Mouse (Mus musculus) lung, embryonic 15.5 days (tissue): ENCODE data around the gene Bbox1. TPM values are rescaled to one million over a fixed set of nuclear protein-coding genes. Genes with fewer than 3 reads are reported as not detected.
A peak's percentile ranks its signal among the peaks of the same experiment; 100 is the strongest.

ENCODE experiments used
- ATAC-seq: fragments of 200-750 bp; cut with Nextera tagmentation; 2 replicates; pipeline ENCODE4 v1.8.0; 2017; ENCODE audit warnings: moderate number of reproducible peaks, borderline replicate concordance; ENCODE audit not compliant: low FRiP score, low TSS enrichment; ENCODE audit errors: extremely low read depth
- H3K27ac ChIP-seq: fragments of 300-500 bp; sonication (generic); 2 replicates; pipeline ENCODE4 v1.5.1; 2015; ENCODE audit warnings: moderate library complexity, mild to moderate bottlenecking, inconsistent platforms
- H3K27me3 ChIP-seq: fragments of 300-500 bp; sonication (generic); 2 replicates; pipeline ENCODE4 v1.6.1; 2015; ENCODE audit warnings: inconsistent platforms
- H3K36me3 ChIP-seq: fragments of 300-500 bp; sonication (generic); 2 replicates; pipeline ENCODE4 v1.6.1; 2015; ENCODE audit warnings: inconsistent platforms
- H3K4me1 ChIP-seq: fragments of 300-500 bp; sonication (generic); 2 replicates; pipeline ENCODE4 v1.6.1; 2015; ENCODE audit warnings: inconsistent platforms
- H3K4me2 ChIP-seq: fragments of 300-500 bp; sonication (generic); 2 replicates; pipeline ENCODE4 v1.6.1; 2015; ENCODE audit warnings: inconsistent platforms, mild to moderate bottlenecking, moderate library complexity
- H3K4me3 ChIP-seq: fragments of 300-500 bp; sonication (generic); 2 replicates; pipeline ENCODE4 v1.5.1; 2015; ENCODE audit warnings: mild to moderate bottlenecking, inconsistent platforms
- H3K9ac ChIP-seq: fragments of 300-500 bp; sonication (generic); 2 replicates; pipeline ENCODE4 v1.6.1; 2015; ENCODE audit warnings: inconsistent platforms
- H3K9me3 ChIP-seq: fragments of 300-500 bp; sonication (generic); 2 replicates; pipeline ENCODE4 v1.6.1; 2016; ENCODE audit warnings: inconsistent platforms
- WGBS: fragments of 180-500 bp; shearing (Covaris S2); methylation state at CpG from one replicate; pipeline ENCODE4 v1.1.7; 2015; 5-methylcytosine and 5-hydroxymethylcytosine counted together
- polyA plus RNA-seq: library from polyadenylated mRNA; unstranded; fragments of >200 nt; fragmentation: Nextera tagmentation; extraction: Ambion mirVana; gene quantifications from 2 replicates; pipeline ENCODE4 v1.2.1, GENCODE M21; 2015

Bbox1 gene
- polyA plus RNA-seq, 1 experiment from 2014 or later = 0.25 TPM

DNA sequence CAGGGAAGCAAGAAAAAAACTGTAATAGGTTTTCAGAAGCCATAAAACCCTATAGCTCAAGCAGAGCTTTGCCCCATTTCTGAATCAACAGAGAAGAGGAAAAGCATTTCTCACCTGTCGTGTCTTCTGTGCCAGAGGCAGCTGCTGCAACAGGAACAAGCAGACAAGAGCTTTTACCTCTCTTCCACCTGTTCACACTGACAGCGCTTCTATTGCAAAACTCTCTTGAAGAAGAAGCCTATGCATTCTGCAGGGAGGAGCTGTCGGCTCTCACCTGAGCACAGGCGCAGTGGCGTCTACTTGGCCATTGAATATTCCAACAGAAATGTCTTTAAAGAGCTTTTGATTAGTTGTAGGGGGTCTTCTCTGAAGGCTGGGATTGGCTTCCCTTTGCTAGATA, 286 bp downstream of the Bbox1 start:
- no peaks in the 10 kb centered on the region for H3K4me1 ChIP-seq
- no peak overlapping the region for H3K4me3 ChIP-seq
- no peaks in the 10 kb centered on the region for H3K9me3 ChIP-seq
- no peak overlapping the region for H3K4me2 ChIP-seq
- no peak overlapping the region for H3K27ac ChIP-seq
- no peaks in the 10 kb centered on the region for H3K27me3 ChIP-seq
- WGBS = 93% methylated on average over 5 of the region's 5 CpGs
- ATAC-seq = no peak
- H3K36me3 ChIP-seq = no peaks in the 10 kb centered on the region
- no peak overlapping the region for H3K9ac ChIP-seq

DNA sequence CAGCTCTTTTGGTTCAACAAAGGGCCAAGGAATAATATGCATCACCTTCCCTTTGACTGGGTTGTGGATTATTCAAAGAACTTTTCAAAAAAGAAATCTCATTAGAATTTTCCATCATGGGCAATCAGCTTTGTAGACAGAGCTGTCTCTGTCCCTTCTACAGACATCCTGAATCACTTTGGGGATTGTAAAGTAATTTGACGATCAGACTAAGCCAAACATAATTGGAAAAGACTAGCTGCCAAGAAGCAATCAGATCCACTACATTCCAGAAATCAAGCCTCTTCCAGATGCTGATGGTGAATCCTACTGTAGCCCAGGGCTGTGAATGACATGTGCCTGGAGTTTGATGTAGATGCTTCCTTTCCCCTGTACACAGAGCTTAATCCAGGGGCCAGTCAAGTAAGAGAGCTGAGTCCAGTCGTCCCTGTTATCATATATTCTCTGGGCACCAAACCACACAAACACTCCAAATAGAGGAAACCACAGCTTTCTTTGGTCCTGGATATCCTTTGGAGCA, 995 bp downstream of the Bbox1 start:
- WGBS = 33% methylated on average over 2 of the region's 2 CpGs
- Histone ChIP-seq H3K4me2 (no peak overlapping the region), H3K4me3 (no peak overlapping the region), H3K9ac (no peak overlapping the region), H3K27me3 (no peaks in the 10 kb centered on the region), H3K36me3 (no peaks in the 10 kb centered on the region), H3K9me3 (no peaks in the 10 kb centered on the region), H3K27ac (no peak overlapping the region), H3K4me1 (no peaks in the 10 kb centered on the region)
- no peak for ATAC-seq

DNA sequence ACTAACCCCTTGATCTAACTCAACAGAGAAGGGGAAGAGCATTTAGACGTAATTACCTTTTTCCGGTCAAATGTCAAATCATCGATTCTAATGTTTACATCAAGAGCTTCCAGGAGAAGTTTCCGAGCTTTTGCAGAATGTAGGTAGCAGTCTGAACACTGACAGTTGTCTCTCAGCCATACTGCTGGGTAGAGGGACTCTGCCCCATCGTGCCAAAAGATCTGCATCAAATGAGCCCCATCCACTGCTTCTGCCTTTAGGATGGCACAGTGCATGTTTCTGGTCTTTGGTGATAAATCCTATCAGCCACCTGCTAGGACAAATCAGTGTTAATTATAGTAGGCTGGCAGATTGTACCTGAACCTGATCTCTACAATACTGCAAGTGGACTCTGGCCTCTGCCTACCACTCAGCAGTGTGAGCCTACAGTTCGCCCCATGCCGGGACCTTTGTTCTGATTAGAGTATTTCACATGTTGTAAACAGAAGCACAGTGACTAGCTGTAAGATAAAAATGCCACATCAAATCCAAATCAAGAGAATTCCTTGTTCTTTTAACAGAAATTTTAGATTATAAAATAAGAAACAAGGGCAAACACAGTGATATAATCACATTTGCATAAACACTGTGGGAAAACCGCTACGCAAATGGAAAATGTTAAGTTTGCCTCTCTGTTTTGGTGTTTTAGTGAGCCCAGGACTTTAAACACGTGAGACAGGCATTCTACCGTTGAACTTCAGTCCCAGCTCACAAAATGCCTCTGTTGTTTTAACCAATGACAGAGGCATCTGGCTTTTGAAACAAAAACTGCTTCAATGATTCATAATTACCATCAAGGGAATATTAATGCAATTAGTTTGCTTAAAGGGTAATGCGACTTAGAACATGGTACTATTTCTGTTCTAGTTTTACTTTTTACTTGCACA, 8.7 kb downstream of the Bbox1 start:
- Histone ChIP-seq H3K4me2 (no peak overlapping the region), H3K27ac (no peak overlapping the region), H3K9ac (no peak overlapping the region), H3K4me3 (no peak overlapping the region), H3K27me3 (no peaks in the 10 kb centered on the region), H3K9me3 (no peaks in the 10 kb centered on the region), H3K4me1 (peaks cover 6% of the 10 kb centered on the region; the same call in 1 of the 2 replicates), H3K36me3 (no peaks in the 10 kb centered on the region)
- 69% methylated on average over 12 of the region's 12 CpGs for WGBS
- no peak for ATAC-seq

DNA sequence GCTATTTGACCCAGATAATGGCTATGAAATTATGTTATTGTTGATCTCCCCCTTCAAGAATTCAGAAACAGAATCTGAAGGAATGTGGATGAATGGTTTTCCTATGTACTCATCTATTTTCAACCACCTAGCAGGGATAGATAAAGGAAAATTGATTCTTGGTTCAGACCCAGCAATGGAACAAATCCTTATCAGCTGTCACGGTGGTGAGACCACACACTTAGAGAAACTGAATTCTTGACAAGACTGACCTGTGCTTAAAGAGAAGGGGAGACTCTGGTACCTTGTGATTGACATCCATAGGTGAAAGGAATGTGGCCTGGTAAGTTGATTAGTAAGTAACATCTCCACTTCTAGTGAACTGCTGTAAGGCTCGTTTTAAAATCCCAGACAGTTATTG, 12.1 kb downstream of the Bbox1 start:
- no peaks in the 10 kb centered on the region for H3K27me3 ChIP-seq
- no peak overlapping the region for H3K4me2 ChIP-seq
- ATAC-seq = no peak
- no peak overlapping the region for H3K9ac ChIP-seq
- no peak overlapping the region for H3K4me3 ChIP-seq
- peaks cover 6% of the 10 kb centered on the region; the same call in 1 of the 2 replicates for H3K4me1 ChIP-seq
- no peak overlapping the region for H3K27ac ChIP-seq
- H3K9me3 ChIP-seq = no peaks in the 10 kb centered on the region
- H3K36me3 ChIP-seq = no peaks in the 10 kb centered on the region
- WGBS = 9% methylated on average over 2 of the region's 2 CpGs

- Histone ChIP-seq H3K9ac (no peak overlapping the region), H3K36me3 (no peaks in the 10 kb centered on the region), H3K4me2 (no peak overlapping the region), H3K9me3 (no peaks in the 10 kb centered on the region), H3K4me3 (no peak overlapping the region), H3K27ac (no peak overlapping the region), H3K4me1 (peaks cover 6% of the 10 kb centered on the region; the same call in 1 of the 2 replicates), H3K27me3 (no peaks in the 10 kb centered on the region)
- no peak for ATAC-seq
- 49% methylated on average over 3 of the region's 3 CpGs for WGBS
These were observed 13.0 kb downstream of the Bbox1 start for GRCm38 (mm10) chr2:110301314-110301713.

DNA sequence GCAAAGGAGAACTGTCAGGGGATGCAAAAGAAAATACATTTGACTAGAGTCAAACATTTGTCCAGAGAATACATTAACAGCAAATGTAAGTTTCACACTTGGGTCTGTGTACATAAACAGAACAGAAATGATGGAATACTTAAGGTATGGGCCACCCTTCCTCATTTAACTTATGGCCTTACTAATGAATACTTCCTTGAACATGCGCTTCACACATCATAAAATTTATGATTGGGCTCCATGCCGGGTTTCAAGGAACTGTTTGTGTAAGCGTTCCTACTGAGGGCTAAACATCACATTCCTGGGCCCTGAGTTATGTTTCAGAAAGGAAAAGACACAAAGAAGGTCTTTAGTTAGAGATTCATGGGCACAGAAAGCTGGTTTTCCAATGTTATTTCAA, 19.4 kb downstream of the Bbox1 start:
- no peak overlapping the region for H3K9ac ChIP-seq
- no peak overlapping the region for H3K4me3 ChIP-seq
- WGBS = 26% methylated on average over 3 of the region's 3 CpGs
- peak; percentile 93 for ATAC-seq
- peaks cover 16% of the 10 kb centered on the region; the same call in 1 of the 2 replicates for H3K4me1 ChIP-seq
- no peaks in the 10 kb centered on the region for H3K36me3 ChIP-seq
- H3K9me3 ChIP-seq = no peaks in the 10 kb centered on the region
- H3K27ac ChIP-seq = peak overlapping the region; percentile 55
- no peak overlapping the region for H3K4me2 ChIP-seq
- H3K27me3 ChIP-seq = no peaks in the 10 kb centered on the region

GRCm38 (mm10) chr2:110287959-110288358, 26.4 kb downstream of the Bbox1 start:
- 72% methylated on average over 1 of the region's 1 CpGs for WGBS
- Histone ChIP-seq H3K27me3 (no peaks in the 10 kb centered on the region), H3K36me3 (no peaks in the 10 kb centered on the region), H3K4me1 (peaks cover 7% of the 10 kb centered on the region; the same call in 1 of the 2 replicates), H3K9me3 (no peaks in the 10 kb centered on the region), H3K27ac (peak overlapping the region; percentile 45), H3K4me2 (no peak overlapping the region), H3K9ac (no peak overlapping the region), H3K4me3 (no peak overlapping the region)
- ATAC-seq = no peak

DNA sequence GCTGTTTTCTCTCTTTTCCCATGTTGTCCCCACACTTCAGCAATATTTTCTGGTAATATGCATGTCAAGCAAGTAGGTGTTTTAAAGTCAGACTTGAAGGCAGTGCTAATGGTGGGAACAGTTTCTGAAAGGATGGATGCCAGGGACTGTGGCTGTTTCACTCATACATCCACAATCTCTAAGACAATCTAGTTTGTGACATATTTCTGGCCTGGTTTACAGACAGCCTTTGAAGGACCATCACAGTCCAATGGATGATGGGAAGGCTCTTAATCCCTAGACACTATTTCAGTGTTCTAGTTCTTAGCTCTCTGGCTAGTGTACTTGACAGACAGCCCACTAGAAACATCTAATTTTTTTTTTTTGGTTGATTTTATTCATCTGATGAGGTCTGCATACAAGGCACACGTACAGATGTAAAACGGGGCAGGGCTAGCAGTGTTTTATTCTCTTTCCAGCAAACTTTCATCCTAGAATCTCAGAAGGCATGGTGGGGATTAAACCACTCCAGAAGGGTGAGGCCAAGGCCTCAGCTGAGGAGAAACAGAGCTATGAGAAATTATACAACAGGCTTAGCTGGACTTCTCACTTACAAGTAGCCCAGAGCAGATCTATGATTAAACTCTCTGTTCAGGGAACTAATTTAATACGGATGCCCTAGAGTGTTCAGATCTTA, 28.4 kb downstream of the Bbox1 start:
- 50% methylated on average over 3 of the region's 3 CpGs for WGBS
- no peak overlapping the region for H3K9ac ChIP-seq

DNA sequence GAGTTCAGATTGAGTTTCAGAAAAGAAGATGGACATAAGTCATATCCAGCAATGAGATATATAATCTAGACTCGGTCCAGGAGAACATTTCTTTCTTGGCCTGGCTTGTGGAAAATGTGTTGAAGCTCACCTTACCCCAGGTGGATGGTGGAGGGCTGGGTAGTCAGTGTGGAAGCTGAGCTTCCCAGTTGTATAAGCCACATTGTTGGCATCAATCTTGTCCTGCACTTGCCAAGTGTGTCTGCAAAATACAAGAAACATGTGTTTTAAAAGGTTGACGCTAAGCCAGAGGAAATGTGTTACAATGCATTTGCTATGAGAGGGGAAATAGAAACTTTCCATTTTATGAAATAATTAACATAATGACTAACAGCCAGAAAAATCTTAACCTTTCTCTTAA, 38.9 kb downstream of the Bbox1 start:
- Histone ChIP-seq H3K4me2 (no peak overlapping the region), H3K27me3 (no peaks in the 10 kb centered on the region), H3K9ac (no peak overlapping the region), H3K36me3 (no peaks in the 10 kb centered on the region), H3K27ac (0 out of 2 replicates have a peak overlapping the region, but pooled peaks have one; percentile 12), H3K4me3 (no peak overlapping the region), H3K4me1 (0 out of 2 replicates have a peak, but pooled peaks cover 3% of the 10 kb centered on the region), H3K9me3 (no peaks in the 10 kb centered on the region)
- WGBS = 57% methylated on average over 2 of the region's 2 CpGs
- ATAC-seq = no peak

More for the DNA sequence above, 28.4 kb downstream of the Bbox1 start:
- Histone ChIP-seq H3K9me3 (no peaks in the 10 kb centered on the region), H3K27ac (peak overlapping the region; percentile 49; the same call in 1 of the 2 replicates), H3K4me1 (peaks cover 3% of the 10 kb centered on the region; the same call in 1 of the 2 replicates), H3K4me2 (no peak overlapping the region), H3K4me3 (no peak overlapping the region), H3K27me3 (no peaks in the 10 kb centered on the region), H3K36me3 (no peaks in the 10 kb centered on the region)
- ATAC-seq = peak; percentile 70; the same call in 1 of the 2 replicates

DNA sequence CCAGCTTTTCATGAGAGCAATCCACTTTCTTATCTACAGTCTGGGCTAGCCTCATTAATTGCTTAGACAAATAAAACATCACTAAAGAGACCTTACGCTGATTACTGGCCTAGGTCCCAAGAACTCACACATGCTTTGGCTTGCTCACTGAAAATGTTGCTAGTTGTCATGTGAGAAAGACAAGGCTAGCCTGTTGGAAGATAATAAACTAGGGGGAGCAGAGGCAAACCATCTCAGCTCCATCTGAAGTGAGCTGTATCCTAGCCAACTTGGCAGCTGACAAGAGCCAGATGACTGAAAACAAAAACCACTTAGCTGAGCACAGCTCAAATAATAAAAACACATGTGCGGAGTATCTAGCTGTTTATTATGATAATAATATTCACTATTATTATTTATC, 40.2 kb downstream of the Bbox1 start:
- Histone ChIP-seq H3K9me3 (no peaks in the 10 kb centered on the region), H3K27ac (peak overlapping the region; percentile 50; the same call in 1 of the 2 replicates)
- WGBS = 27% methylated on average over 2 of the region's 2 CpGs

GRCm38 (mm10) chr2:110269281-110269680, 45.1 kb downstream of the Bbox1 start:
- Histone ChIP-seq H3K4me1 (0 out of 2 replicates have a peak, but pooled peaks cover 2% of the 10 kb centered on the region), H3K36me3 (no peaks in the 10 kb centered on the region), H3K27ac (no peak overlapping the region), H3K27me3 (no peaks in the 10 kb centered on the region), H3K4me3 (no peak overlapping the region), H3K4me2 (no peak overlapping the region), H3K9ac (no peak overlapping the region), H3K9me3 (no peaks in the 10 kb centered on the region)
- peak; percentile 83 for ATAC-seq
- 50% methylated on average over 3 of the region's 3 CpGs for WGBS

More for the DNA sequence above, 40.2 kb downstream of the Bbox1 start:
- no peak overlapping the region for H3K4me3 ChIP-seq
- peak; percentile 95 for ATAC-seq
- H3K9ac ChIP-seq = no peak overlapping the region
- H3K4me2 ChIP-seq = no peak overlapping the region
- no peaks in the 10 kb centered on the region for H3K36me3 ChIP-seq
- H3K4me1 ChIP-seq = 0 out of 2 replicates have a peak, but pooled peaks cover 5% of the 10 kb centered on the region
- H3K27me3 ChIP-seq = no peaks in the 10 kb centered on the region
